Mouse (Mus musculus): Measurements from ENCODE around the gene Adra2b.

Adra2b gene

DNA sequence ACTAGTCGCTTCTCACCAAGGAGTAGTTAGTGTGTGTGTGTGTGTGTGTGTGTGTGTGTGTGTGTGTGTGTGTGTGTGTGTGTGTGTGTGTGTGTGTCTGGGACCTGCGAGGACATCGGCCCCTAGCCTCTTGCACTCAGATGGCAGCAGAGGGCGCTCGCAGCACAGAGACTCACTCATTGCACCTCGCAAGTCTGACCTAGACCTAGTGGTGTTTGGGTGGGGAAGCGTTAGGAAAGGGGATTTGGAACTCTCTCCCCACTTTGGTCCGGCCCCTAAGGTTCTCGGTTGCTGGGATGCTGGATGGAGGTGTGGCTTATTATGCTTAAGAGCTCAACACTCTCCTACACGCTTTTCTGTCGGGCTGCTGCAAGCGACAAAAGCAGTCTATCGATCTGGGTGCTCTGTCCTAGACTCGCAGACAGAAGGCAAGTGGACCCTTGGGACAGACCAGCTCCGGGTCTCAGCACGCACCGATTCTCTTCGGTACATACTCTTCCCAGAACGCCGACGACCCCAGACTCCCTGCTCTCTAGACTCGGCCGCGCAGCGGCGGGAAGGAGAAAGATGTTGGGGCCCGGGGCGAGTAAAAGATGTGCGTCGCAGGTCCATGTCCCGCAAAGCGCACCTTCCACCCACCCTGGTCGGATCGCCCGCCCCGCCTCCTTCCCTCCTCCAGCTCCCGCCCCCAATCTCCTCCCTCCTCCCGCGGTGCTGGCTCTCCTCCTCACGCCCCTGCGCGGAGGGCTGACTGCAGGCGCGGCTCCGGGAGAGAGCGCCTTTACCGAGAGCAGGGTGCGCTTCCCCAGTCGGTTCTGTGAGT is at the start of gene Adra2b:
Gene Adra2b, plus strand, starts transcription at position 750 of the 823 bp plus-strand sequence.
- peak; percentile 87 for DNase-seq (ENCODE audit: low read depth, low spot score)

DNA sequence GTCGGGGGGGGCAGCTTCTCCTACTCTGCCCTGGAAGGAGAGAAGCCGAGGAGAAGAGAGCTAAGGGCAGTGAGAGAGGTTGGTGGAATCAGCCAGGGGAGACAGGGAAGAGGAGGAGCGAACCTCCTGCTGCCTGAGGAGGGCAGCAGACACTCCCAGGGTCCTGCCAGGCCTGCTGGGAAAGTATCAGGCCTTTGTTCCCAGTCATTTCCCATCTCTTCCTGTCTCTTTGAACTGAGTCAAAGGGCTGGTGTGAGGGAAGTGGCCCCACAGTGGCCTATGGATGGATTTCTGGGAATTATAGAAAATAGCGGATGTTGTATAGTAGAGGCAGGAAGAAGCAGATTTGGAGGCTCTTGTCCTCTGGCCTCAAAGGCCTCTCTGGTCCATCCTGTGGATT is 49.1 kb upstream of the Adra2b start:
- DNase-seq (ENCODE audit: low read depth, low spot score), result peak; percentile 34

DNA sequence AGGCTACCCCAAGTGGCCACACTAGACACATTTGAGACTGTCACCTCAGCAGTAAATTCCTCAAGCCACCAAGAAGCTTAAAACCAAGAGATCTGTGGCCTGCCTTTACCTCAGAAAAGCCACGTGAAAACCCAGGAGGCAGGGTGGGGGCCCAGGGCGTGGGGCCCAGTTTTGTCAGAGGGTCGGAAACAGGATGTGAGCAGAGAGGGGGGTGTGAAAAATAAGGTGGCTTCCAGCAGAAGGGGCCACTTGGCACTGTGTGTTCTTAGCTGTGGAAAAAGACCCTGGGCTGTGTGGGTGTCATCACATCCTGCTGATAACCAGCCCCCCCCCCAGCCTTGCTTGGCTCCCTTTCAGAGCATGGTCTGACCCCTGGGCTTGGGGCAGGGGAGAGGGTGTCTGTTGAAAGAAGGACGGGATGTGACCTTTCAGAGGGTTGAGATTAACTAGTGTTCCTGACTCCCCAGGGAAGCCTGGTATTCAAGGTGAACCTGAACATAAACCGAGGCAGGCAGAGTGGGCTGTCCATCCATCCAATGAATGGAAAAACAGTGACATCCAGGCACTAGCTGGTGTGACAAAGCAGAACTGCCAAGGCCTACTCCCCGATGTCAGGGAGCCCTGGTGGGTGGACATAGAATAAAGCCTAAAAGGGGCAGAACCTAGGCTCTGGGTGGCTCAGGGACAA is 48.4 kb upstream of the Adra2b start:
- DNase-seq (ENCODE audit: low read depth, low spot score), result peak; percentile 92

DNA sequence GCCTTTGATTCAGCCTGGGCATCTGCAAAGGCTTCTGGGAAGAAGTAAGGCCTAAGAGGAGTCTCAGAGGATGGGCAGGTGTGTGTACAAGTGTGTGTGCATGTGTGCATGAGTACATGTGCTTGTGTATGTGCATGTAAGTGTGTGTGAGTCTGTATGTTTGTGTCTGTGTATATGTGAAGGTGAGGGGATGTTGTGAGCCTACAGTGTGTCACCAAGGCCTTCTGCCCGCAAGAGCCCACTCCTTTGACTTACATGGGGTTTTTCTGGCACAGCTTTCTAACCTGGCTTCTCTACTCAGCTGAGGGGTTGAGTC is 47.9 kb upstream of the Adra2b start:
- peak; percentile 60 for DNase-seq (ENCODE audit: low read depth, low spot score)

DNA sequence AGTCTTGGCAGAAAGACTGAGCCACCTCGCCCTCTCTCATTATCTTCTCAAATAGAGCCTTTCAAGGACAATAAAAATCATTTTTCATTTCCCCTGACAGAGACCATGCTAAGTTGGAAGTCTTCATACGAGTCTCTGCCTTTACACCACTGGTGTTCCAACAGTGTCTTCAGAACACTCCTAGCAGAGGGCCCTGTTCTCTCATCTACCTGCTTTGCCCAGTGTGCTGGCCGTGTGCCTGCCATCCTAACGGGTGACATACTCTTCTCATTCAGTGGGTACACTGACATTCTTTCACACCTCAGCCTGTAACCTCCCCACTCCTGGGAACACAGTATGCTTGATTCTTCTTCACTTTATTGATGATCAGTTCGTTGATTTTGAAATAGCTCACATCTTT is 46.6 kb upstream of the Adra2b start:
- peak; percentile 11 for DNase-seq (ENCODE audit: low read depth, low spot score)

DNA sequence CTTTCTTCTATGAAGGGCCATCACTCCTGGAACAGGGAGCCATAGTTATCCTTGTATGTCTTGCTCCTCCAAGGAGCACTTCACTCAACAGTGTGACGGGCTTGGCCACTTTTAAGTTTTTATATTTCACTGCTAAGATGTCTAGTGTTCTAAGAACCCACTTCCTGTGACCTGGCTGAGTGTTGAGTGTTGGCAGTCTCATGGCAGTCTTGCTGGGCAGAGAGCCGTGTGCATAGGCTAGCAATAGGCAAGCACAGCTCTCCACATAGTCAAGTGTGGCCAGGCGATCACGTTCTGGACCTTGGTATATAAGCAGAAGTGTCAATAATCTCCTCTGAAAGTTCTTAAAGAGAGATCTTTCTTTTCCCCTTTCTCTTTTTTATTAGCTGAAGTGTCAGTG is 44.9 kb upstream of the Adra2b start:
- peak; percentile 82 for DNase-seq (ENCODE audit: low read depth, low spot score)

DNA sequence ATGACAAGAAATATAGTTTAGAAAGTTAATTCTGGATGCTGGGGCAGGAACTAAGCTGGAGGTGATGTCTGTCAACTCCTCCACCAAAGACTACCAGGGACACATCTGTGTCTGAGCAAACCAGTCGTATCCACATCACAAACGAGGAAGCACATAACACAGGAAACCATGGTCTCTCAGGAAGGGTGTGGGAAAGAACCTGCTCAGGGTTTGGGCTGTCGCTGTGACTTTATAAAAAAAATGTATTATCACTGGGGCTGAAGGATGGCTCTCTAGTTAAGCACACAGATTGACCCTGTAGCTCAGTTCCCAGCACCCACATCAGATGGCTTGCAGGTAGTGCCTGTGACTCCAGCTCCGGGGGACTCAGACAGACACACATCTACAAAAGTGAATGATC is 43.9 kb upstream of the Adra2b start:
- DNase-seq (ENCODE audit: low read depth, low spot score), result peak; percentile 69

DNA sequence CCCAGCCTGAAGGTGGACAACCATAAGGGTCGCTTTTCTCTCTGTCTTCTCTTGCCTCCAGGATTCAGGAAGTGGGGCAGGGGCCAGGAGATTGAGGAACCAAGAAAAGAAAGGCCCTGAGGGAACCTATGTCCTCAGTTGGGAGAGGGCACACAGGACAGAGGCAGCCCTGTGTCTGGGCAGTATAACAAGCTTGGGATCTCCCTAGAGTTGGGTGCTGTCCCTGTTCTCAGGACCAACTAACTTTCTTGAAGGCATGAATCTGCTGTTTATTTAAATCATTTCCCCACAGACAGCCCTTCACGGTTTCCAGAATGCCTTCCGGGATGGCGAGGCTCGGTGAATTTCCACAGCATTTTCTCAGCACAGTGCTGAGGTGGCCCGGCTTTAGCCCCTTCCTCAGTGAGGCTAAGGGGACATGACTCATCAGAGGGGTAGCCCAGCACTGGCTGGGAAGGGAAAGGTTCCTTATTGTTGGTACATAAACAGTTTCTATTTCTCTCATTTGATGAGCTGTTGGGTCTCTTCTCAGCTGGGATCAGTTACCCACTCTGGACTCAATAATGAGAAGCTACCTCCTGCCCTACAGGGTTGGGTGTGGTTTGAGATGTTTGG is 40.2 kb upstream of the Adra2b start:
- no peak for DNase-seq (ENCODE audit: low read depth, low spot score)

DNA sequence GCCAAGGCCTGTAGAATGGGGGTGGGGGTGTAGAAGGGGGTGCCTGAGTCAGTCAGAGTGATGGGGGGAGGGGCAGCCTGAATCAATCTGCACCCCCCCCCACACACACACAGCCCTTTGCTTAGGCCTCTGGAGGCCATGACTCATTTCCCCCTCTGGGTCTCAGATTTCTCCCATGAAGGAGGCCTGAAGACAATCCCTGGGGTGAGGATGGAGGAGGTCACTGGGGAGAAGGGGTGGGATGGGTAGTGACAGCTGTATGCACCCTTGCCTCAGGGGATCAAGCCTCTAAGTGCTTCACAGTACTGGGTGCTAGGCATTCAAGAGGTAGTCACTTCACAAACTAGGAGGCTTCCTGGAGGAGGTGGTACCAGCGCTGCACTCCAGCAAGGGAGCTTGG is 39.3 kb upstream of the Adra2b start:
- DNase-seq (ENCODE audit: low read depth, low spot score), result no peak

DNA sequence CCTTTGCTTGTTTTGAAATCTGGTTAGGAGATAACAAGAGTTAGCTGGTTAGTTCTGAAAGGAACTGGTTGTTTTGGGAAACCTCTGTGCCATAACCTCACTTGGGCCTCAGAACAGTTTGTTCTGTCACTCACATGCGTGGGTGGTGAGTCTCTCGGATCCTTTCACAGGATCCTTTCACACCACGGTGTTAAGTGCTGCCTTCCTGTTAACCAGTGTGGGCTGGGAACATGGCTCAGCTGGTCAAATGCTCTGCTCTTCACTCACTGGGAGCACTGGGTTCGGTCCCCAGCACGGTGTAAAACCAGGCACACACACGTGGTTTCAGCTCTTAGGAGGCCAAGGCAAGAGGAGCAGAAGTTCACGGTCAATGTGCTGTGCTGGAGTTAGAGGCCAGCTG is 38.6 kb upstream of the Adra2b start:
- DNase-seq (ENCODE audit: low read depth, low spot score), result peak; percentile 65

DNA sequence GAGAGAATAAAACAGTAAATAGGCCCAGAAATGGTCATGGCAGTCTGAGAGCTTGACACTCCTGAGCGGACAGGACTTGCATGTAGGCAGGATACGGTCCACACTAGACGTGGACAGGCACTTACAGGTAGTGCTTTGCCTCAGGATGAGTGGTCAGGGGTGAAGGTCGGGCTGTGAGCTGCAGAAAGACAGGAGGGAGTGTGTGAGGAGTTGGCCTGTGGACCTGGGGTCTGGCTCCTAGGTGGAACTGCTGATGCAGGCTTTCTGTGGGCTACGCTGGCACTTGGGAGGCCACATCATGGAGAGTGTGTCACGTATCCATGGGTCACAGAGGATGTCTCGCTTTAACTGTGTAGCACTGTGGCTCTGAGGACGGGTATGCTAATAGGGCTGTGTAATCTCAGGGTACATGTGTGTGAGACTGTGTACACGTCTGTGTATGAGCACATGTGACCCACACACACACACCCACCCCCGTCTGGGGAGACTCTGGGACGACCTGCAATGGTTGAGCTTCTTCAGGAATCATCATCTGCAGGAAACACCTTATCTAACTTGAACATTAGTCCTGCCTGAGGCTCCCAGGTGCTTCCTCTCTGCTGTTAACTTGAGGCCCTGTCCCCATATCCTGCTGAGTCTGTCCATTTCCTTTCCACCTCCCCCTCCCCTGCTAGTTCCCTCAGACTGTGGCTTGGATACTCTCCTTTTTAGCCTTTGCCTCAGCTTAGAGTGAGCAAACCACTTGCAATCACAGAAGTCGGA is 34.7 kb upstream of the Adra2b start:
- peak; percentile 52 for DNase-seq (ENCODE audit: low read depth, low spot score)

DNA sequence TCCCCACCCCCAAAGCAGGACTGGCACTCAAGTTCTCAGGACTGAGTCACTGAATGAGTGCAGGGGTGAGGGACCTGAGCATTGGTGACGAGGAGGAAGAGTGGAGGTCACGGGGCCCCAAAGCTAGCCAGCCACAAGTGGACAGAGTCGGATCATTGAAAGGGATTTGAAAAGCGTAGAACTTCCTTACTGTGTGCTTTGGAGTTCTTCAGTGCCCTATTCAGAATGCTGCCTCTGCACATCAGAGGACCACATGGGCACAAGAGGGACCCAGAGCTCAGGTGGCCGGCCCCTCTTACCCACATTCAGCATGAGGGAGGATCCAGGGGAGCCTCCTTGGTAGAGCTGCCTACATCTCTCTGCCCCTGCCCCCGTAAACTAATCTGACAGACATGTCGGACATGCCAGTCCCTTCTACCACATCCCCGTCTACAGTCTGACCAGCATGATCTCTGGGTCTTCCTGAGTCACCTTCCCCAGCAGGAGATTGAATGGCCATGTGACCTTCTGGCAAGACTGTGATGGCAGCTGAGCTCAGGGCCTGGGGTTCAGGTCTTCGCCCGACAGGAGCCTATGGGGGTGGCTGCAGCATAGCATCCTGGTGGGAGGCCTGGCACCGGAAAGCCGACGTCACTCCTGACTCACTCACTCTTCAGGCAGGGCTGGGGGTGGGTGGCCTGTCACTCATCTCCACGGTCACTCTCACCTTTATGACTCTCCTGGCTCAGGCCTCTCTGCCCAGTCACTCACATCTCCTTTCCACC is 30.0 kb upstream of the Adra2b start:
- DNase-seq (ENCODE audit: low read depth, low spot score), result peak; percentile 81

DNA sequence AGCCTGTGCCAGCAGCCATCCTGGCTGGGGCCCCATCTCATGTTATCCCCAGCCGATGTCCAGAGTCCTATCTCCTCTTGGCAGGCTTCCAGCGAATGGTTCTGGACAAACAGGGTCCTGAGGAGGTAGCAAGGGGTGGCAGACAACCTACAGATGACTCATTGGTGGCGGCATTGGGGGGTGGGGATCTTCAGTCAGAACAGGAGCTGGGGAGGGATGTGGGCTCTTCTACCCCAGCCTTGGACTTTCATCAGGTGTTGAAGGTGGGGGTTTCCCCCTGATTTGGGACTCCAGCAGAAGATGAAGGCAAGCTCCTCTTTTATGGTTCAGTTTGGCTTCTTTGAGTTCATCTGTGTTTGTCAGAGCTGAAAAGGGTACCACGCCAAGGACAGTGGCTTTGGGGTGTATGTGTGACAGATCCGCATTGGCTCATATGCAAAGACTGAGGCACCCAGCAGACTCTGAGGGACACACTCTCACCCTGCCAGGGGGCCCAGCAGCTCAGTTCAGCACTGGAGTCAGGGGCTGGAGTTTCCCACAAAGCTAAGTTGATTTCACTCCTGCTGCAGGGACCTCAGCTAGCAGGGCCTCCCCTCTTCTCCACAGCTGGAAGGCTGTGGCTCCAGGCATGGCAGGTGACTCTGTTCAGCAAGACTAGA is 28.9 kb upstream of the Adra2b start:
- DNase-seq (ENCODE audit: low read depth, low spot score), result peak; percentile 82

DNA sequence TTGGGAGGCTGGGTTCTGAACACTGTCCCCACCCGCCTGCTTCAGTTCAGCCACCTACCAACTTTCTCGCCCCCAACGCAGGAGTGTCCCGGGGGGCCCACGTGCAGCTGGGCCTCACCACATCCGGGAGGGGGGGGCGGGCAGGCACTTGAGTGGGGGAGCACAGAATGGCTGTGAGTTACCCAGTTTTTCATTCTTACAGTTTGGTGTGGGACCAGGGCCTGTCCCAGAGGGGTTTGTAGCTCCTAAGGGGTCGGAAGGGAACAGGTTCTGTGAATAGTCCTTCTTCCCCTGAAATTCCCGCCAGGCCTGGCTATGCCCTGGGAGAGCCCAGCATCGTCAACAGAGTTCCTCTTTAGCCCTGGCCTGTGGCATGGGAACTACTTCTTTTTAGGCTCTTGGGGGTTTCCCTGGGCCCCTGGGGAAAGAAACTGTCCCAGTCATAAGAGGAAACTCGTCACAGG is 27.9 kb upstream of the Adra2b start:
- DNase-seq (ENCODE audit: low read depth, low spot score), result peak; percentile 81

DNA sequence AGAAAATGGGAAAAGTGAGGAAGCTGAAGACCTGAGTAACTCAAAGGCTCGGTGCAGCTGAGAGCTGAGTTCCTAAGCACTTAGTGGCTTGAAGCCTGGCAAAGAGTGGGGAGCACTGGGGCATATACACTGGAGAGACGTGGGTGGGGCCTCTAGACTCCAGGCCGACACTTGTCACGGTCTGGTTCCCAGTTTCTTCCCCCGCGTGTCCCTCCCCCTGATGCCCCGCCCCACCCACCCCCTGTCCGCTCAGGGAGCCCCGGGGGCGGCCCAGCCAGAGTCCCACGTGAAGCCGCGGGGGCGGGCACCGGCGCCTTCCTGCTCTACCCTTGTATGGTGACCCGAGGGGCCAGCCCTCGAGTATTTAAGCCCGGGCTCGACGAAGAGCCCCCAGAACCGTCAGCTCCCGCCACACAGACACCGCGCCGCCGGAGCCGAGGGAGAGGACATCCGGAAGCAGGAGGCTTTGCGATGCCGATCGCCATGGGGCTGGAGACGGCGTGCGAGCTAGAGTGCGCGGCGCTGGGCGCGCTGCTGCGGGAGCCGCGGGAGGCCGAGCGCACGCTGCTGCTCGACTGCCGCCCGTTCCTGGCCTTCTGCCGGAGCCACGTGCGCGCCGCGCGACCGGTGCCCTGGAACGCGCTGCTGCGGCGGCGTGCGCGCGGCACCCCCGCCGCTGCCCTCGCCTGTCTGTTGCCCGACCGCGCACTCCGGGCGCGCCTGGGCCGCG is 27.1 kb upstream of the Adra2b start, which contains the start of gene Dusp2:
Gene Dusp2, plus strand, starts transcription at position 393 of the 730 bp plus-strand sequence.
- peak; percentile 96 for DNase-seq (ENCODE audit: low read depth, low spot score)

DNA sequence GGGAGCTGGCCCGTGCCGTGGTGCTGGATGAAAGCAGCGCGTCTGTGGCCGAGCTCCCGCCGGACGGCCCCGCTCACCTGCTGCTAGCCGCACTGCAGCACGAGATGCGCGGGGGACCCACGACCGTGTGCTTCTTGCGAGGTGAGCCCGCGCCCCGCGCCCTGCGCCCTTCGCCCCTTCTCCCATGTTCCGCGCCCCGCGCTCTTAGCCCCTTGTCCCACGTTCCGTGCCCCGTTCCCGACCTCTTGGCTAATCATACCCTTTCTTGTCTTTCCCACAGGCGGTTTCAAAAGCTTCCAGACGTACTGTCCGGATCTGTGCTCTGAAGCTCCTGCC is 26.5 kb upstream of the Adra2b start:
- no peak for DNase-seq (ENCODE audit: low read depth, low spot score)

DNA sequence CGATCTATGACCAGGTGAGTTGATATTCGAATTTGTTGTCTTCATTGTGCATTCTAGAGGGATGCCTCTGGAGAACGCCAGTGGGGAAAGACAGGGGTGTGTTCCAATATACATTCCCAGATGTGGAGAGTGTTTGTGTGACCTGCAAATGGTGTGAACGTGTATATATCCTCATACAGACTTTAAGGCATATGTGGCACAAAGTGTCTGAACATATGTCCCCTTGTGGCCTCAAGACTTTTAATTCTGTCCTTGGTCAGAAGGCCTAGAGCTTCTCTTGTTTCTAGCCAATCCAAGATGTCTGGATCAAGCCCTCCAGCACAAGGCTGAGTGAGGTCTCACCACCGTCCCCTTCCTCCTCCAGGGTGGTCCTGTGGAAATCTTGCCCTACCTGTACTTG is 26.1 kb upstream of the Adra2b start:
- DNase-seq (ENCODE audit: low read depth, low spot score), result peak; percentile 41

DNA sequence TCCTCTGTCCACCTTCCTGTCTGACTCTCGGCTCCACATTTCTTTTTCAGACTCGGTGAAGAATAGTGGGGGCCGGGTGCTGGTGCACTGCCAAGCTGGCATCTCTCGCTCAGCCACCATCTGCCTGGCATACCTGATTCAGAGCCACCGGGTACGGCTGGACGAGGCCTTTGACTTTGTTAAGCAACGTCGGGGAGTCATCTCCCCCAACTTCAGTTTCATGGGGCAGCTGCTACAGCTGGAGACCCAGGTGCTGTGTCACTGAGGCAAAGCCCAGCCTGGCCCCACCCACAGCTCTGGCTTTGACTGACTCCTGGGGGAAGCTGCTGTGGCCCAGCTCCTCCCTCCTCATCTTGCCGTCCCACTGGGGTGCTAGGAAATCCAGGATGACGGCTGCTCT is 25.5 kb upstream of the Adra2b start:
- DNase-seq (ENCODE audit: low read depth, low spot score), result peak; percentile 67

DNA sequence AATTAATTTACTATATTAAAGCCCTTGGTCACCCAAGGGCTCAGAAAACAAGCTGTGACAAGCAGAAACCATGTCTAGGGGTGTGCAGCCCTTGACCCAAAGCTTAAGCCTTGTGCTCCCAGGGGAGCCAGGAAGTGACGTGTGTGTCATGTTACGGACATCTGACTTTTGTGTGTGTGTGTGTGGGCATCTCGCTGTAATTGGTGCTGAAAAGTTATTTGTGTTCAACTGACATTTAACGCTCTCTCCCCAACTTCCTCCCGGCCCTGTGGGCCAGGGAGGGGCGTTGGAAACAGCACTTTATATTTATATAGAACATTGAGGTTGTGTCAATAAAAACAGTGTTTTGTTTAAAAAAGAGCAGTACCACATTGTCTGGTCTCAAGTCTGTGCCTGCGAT is 25.0 kb upstream of the Adra2b start:
- DNase-seq (ENCODE audit: low read depth, low spot score), result peak; percentile 66

DNA sequence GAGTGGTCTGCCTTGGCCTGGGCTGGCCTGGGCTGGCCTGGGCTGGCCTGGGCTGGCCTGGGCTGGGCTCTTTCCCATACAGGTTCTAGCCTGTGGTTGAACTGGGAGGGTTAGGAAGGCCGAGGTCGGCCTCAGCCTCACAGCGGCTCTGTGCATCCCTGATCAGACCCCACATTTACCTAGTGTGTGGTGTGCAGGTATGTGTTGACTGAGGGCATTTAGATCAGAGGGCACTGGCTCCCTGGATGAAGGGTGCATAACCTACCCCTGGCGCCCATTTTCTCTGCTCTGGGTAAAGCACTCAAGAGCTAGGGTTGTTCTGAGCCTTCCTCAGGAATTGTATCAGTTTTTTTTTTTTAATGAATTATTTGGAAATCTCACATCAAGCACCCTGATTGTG is 24.6 kb upstream of the Adra2b start, which contains the start of gene Astl:
Gene Astl, plus strand, starts transcription at position 224 of the 400 bp plus-strand sequence.
- peak; percentile 61 for DNase-seq (ENCODE audit: low read depth, low spot score)

Measured in CD4-positive, CD25-positive, alpha-beta regulatory T cell, adult 2 months (primary cell).